Mouse (Mus musculus) T-helper 17 cell (primary cell): ENCODE data around the gene Setd3.
"Not testable (repeated sequence)": the region's sequence is repeated elsewhere in the genome, so short reads cannot be mapped to it uniquely, and the experiment has no call there.

ENCODE experiments used
- in situ Hi-C, 2 experiments: fragments of 300-600 bp; cut with MboI, MseI; formaldehyde crosslinking; loops; 1 replicate in 1 of 2; 2 replicates in 1 of 2; pipeline ENCODE4 v1.15.1; 2025; ENCODE audit warnings: high pct_unique_total_duplicates in 2 of 2

The Setd3 gene

DNA sequence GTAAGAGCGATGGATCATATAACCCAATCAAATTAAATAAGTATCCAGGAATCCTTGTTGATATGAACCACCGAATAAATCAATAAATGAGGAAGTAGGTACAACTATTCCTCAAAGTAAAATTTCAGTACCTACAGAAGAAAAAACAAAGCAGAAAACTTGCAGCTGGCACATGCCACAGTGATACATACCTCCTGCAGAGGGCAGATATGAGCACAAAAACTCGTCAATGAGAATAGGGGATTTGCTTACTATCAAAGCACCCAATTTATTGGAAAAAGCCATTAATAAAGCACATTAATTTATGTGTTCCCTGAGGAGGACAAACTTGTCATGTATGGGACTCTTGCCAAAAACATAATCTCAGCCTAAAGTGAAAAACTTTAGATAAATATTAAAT, 29.4 kb downstream of the Setd3 start:
- in situ Hi-C loops: no loop called here

DNA sequence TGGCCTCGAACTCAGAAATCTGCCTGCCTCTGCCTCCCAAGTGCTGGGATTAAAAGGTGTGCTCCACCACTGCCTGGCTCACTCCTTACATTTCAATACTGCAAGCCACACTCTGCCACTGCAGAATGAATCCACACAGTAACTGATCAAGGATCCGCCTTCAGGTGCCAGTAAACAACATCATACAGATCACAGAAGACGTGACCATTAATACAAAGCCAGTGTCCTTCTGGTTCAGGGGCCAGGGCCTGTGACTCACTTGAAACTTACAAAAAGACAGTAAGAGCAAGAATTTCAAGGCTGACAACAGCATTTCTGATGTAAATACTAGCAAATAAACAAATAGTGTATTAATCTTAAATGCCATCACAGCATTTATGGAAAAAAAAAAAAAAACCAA, 33.9 kb downstream of the Setd3 start:
- in situ Hi-C loops: no loop called here

DNA sequence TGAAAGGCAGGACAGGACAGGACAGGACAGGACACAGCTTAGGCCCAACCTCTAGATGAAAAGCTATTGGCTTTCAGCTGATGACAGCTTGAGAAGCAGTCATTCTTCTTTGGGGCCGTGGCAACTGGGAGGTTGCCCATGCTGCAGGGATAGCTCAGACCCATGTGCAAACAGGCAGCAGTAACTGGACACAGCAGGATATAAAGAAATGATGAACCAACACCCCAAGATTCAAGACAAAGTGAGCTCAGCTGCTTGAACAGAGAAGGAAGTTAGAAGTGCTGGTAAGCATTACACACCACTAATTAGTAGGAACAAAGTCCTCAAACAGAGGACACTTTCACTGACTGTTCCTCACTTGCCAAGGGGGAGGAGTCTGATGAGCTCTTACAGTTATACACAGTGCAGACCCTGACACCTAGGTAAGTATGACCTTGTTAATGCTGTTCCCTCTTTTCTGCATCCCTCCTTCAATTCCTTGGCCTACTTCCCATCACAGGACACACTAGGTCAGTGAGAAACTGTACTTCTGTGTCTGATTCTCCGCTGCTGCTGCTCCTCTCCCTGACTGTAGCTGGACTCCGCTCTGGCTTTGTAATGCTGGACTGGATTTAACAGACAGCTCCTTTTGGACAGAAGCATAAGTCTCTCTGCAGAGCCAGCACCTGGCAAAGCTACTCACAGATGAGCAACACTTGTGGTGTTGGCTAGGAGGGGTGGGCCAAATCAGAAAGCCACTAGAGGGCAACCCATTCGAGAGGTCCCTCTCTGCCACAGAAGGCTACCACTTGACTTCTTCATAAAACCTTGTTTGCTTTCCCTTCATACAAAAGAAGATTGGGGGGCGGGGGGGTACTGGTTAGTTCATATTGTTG, 35.3 kb downstream of the Setd3 start:
- in situ Hi-C loops: no loop called here

DNA sequence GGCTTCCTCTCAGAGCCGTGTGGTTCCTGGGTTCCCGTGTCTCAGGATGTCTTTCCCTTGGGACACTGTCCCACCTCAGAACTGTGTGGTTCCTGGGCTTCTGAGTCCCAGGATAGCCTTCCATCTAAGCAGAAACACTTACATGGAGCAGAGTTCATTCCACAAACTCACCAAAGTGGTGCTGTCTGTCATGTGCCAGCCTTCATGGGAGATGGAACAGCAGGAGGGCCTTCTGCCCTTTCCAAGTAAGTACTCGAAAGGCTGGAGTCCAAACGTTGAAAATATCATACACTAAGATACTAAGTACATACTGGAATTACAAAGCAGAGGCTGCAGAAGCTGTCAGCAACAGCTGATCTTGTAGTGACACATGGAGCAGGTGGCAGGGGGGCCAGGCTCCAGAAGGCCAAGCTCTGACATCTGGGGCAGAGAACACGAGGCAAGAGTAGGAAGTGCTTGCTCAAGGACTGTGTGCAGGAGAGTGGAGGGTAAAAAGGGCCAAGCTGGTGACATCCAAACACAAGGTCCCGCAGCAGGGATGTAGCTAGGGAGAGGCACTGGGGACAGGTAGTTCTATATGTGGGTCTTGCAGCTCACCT, 43.4 kb downstream of the Setd3 start:
- in situ Hi-C loops: no loop called here

DNA sequence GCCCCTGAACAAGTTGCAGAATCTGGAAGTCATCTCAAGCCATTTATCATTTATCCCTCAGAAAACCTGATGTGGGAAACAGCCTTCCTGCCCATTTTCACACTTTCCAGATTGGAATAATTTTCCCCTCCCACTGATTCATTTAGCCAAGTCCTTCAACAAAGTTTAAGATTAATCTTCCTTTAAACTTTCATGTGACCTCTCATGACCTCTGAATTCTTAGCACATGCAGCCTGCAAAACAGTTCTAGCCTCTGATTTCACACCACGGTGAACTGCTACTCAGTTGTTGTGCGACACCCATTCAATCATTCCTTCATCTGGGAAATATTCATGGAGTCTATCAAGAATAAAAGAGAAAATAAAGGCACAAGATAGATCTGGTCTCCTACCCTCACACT, 45.9 kb downstream of the Setd3 start:
- in situ Hi-C loops: no loop called here

DNA sequence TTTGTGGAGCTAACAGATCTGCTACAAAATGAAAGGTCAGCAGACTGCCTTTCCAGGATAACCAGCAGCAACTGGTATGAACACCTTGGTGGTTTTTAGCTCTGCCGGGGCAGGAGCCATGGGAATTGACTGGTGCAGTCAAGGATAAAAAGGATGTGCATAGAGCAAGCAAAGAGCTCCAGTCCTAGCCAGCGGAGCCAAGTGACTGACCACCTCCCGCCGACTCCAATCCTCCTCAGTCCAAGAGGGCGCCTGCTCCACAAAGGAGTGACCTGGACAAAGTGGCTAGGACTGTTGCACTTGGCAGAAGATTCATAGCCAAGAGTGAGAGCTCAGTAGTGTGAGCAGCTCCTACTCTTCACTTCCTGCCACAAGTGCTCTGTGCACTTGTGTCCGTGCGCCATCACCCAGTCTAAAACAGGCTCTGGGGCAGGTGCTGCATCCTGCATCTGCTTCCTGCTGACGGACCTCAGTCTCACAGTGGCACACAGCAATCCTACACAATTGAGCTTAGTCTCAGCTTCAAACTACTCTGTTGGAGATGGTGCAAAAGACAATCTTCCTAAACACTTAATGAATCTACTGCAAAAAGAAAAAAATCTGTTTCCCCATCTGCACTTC, 46.6 kb downstream of the Setd3 start:
- in situ Hi-C loops: no loop called here

DNA sequence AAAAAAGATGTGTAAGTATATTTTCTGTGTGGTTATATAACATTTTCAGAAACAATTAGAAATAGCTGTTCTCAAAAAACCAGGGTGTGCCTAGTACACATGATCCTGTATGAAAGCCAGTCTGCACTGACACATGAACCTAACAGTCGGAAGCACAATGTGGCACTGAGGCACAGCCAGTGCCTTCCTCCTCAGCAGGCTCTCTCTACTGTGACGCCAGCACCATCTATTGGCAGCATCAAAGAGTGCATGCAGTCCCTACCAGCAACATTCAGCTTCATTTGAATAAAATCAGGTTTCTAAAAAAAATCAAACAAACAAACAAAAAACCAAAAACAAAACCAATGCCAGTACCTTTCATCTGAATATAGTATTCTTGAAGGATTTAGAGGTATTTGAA, 57.8 kb downstream of the Setd3 start:
- in situ Hi-C loops: loop anchor here in 1 of 2 experiments (10.0 kb wide), 2 partner anchors 106 to 516 kb away; no protein-coding TSS in a partner anchor

DNA sequence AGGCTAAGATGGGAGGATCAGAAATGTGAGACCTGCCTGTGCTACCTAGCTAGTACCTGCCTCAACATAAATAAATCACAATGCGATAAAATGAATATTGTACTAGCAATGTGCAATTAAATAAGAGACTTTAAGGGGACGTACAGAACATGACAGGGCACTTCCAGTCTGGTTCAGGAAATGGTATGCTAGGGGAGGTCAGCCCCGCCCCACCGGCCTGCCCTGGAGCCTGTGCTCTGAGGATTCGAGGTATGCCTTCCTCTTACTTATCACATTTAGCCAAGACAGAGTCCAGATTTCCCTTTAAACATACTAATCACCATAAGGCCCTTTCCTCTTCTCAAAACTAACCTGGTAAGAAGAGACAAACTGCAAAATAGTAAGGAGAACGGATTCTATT, 58.7 kb downstream of the Setd3 start:
- in situ Hi-C loops: loop anchor here in 1 of 2 experiments (10.0 kb wide), 2 partner anchors 106 to 516 kb away; no protein-coding TSS in a partner anchor

DNA sequence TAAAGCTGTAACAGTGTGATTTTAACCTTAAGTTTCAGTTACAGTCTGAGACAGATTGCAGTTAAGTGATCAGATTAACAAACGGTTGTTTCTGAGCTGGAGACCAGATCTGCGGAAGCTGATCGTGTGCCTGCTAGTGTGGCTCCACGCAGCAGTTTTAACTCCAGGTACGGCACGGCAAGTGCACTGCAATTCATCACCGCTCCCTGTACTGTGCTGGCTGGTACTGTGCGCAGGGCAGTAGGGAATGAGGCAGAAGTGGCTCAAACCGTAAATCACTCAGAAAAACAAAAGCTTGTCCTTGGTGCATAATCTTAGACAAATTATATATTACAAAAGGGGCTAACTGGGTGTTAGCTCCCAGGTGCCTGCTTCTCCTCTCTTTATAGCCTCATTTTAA, 59.2 kb downstream of the Setd3 start:
- in situ Hi-C loops: loop anchor here (5.0 to 10.0 kb wide), 4 partner anchors 73 to 515 kb away; no protein-coding TSS in a partner anchor

DNA sequence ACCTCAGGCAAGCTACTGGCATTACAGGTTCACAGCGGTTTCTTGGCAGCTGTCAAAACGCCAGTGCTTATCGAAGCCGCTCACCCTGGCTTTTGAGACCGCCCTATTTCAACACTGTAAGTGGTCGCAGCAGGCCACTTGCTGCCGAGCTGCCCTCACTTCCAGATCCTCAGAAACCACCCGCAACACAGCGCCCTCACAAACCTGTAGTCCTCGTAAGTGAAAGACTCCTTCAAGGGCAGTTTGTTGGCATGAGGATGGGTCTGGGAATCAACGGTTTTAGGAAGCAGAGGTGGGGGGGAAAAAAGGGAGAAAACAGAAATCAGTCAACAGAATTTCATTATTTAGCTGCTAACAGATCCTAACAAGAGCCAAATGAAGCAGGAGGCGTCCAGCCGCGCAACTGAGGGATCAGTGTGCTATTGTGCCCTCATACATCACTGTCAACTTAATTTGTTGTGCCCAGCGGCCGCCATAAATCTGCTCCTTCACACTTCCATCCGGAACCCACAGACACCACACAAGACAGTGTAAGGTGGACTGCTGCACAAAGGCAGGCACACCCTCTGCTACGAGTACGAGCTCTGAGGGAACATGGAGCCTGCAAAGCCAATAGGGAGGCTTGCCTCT, 60.1 kb downstream of the Setd3 start:
- in situ Hi-C loops: loop anchor here (5.0 kb wide), 2 partner anchors 72 to 77 kb away; no protein-coding TSS in a partner anchor

DNA sequence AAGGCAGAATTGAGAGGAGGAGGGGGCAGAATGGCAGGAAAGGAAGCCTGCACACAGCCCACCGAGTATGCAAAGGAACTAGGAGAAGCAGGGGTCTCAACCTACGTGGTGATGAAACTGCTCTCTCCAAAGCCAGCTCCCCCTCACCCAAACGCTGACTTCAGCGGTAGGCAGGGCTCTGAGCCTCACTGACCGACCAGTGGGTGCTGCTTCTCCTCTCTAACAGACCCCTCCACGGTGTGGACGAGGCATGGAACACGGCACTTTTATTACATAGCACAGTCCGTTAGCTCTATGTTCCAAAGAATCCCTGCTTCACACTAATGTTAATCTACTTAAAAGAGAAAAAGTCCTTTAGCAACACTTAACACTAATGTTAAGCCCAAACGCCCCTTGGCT, 60.6 kb downstream of the Setd3 start:
- in situ Hi-C loops: loop anchor here (5.0 kb wide), 2 partner anchors 71 to 76 kb away; no protein-coding TSS in a partner anchor

DNA sequence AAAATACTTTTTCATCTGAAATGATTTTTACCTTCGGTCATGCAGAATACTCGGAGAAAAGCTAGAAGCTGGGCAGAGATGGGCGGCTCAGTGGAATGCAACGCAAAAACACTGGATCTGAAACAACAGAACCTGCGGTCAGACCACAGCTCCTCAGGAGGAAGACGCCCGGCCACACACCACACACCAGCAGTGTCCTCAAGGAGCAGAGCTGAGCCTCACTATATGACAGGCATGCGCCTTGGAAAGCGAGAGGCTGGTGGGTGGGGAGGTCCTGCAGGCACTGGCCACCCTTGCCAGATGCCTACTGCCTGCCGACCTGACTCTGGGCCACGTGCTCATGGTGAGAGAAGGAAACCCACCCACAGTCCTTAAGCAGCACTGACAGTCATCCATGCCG, 67.9 kb downstream of the Setd3 start:
- in situ Hi-C loops: no loop called here

DNA sequence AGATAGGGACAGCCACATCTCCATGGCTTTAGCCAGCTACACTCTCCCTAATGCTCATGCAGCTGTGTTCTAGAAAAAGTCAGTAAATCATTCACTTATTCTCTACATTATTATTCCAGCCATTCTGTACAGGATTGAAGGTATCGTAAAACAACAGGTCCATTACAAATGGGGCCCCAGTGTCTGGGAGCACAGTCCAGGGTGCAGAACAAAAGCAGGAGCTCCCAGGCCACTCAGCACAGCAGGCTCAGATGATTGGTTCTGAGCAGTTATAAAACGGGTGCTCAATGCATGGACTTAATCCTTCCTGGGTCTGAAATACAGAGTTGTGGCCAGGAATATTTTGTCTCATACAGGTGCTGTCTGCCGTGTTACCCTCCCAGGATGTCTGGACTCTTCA, 68.4 kb downstream of the Setd3 start:
- in situ Hi-C loops: no loop called here

DNA sequence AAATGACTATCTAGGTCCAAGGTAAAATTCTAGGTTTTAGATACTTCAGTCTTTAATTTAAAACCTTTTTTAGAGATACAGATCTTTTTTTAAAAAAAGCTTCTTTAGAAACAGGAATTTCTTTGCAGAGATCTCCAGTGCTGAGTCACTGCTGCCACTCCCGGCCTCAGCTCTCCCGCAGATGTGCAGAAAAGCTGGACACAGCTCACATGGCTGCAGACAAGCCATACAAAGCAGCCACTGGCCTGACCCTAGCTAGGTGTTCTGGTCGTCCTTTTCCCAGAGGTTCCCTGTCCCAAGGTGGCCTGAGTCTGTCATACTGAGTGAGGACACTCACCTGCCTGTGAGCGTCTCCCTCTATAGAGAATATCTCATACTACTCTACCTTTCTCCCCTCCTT, 69.4 kb downstream of the Setd3 start:
- in situ Hi-C loops: no loop called here

DNA sequence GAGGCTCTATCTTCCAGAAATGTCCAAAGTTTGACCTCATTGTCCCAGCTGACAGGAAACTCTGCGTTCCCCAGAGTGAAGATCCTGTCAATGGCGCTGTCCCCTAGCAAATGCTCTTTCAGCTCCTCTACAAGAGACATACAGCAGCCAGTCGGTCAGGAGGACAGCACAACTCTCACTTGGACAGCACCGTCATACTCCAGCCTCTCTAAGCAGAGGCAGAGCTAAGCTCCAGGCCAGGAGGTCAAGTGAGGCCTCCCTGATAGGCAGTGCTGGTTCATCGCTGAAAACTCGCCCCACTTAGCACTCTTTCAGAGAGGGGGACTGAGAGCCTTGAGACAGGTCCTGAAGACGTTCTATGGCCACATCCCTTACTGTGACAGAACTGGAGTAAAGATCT, 70.5 kb downstream of the Setd3 start:
- in situ Hi-C loops: not testable (repeated sequence)

DNA sequence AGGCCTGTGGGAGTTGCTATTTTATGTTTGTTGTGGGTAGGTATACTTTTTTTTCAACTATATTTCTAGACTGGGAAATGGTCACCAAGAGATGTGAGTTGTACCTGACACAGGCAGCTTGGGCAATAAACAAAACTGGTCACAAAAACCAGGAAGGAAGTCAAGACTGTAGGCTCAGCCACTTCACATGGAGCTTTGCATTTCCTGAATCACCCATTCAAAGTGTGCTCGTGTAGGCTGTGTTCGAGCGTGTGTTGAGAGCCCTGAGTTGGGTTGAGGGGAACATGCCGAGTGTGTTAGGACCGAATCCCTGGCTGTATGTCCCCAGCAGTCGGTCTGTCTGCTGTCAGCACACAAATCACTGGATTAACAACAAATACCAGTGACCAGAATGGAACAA, 75.8 kb downstream of the Setd3 start:
- in situ Hi-C loops: no loop called here

DNA sequence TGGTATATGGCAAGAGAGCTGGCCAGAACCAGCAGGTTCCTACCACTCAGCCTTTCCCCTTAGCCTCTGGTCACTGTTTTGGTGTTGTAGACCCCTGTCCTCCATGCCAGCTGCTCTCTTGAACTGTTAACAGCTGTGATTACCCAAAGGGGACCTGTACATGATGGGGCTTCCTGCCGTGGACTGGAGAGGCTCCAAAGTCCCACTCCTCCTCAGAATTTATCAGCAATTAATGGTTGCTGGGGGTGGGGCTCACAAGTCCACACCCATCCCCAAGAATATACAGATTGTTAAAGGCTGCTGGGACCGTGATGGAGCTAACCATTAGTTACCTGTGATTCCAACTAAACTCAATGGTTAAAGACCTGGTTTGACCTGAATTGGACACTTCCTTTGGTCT, 77.0 kb downstream of the Setd3 start:
- in situ Hi-C loops: no loop called here

DNA sequence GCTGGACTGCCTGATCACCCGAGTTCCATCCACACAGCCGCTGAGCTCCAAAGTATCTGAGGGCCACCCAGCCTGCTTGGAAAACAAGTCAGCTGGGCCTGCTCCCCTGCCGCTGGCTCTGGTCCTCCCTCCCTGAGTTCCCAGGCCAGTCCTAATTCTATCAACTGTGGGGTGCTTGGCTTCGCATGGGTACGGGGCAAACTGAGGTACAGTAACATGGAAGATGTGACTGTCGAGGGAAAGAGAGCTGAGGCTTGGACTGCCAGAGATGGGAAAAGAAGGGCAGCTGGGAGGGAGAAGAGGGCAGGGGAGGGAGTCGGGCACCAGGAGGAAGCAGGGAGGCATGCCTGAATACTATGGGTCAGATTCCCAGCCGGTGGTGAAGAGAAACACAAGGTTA, 78.9 kb downstream of the Setd3 start:
- in situ Hi-C loops: no loop called here

DNA sequence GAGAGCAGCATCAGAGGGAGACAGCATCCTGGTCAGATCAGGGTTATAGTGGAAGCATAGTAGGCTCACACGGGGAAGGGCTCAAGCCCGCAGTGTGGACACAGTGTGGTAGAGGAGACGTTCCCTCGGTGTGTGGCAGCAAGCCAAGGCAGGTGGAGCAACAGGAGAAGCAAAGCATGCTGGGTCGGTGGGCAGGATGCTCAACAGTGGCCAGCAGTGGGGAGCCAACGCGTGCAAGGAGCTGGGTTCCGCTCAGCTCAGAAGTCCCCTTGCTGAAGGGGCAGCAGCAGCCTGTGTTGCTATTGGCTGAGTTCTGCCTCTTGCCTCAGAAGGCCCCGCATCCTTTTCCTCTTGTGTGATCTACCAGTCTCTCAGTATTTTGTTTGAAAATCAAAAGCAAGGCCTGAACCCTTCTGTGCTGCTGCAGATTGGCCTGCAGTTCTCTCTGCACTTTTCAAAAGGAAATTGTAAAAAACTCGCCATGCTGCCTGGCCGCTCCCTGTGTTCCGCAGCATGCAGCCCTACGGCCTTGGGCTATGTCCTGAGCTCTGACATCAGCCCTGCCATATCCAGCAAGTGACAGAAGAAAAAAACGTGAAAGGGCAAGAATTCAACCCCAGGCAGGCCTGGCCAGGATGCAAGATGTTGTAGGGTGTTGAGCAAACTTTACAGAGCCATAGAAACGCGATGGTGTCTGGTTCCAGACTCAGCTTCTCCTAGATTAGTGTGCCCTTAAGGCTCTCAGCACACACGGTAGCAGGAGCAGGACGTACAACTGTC, 80.7 kb downstream of the Setd3 start:
- in situ Hi-C loops: no loop called here

DNA sequence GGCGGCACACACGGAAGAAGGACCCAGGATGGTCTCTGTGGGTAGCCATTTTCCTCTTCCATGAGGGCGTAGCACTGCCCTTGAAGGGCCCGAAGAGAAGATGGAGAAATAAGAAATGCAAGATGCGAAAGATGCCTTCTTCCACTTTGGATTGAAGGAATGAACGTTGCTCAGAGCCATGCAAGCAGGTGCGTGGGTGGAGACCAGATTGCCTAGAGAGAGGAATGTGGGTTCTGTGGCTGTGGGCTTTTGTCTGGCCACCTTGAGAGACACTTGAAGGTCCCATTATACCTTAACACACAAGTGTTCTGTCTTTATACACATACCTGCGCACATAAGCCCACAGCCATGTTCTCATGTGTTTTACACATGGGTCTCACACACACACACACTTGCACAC, 81.5 kb downstream of the Setd3 start:
- in situ Hi-C loops: no loop called here

DNA sequence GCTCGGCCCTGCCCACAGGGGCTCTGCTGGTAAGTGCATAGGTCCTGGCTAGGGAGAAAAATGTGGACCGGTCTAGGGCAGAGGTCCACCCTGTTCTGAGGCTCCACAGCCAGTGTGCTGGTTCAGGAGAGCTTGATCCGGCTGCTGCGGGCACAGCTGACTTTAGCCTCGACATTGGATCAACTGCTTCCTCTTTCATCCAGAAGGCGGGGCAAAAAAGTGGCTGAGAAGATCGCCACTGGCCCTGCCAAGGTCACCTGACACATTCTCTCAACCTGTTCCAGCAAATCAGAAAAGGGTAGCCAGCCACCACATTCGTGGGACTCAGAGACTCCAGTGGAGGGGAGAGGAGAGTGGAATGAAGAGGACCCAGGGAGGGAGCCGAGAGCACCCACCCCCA, 90.9 kb downstream of the Setd3 start:
- in situ Hi-C loops: no loop called here
